Mouse (Mus musculus) stomach, postnatal 0 days (tissue): ENCODE results near the gene Col4a4.

Source experiments
- CTCF ChIP-seq: IDR thresholded peaks from 2 replicates; pipeline ENCODE4 v1.5.1; 2016; ENCODE audit warnings: antibody characterized with exemption, low read depth, mild to moderate bottlenecking, moderate library complexity
- EP300 ChIP-seq: optimal IDR thresholded peaks from 2 replicates; pipeline ENCODE3; 2016; ENCODE audit warnings: antibody characterized with exemption

DNA sequence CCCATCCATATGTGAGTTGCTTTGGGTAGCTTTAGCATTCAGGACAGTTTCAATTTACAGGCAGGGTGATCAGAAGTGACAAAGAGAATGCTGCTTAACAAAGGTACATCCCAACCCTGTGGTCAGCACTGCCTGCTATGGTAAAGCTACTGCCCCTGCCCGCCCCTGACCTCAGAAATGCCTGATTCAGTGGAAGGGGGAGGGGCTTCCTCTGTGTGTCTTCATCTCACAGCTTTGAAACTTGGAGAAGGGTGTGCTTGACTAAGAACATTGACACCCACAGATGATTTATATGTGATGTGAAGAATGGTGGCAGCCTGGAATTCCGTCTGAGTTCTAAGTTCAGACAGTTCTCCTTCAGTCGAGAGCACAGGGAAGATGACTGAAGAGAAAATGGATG, 48.8 kb downstream of the Col4a4 start:
- no peak for TF ChIP-seq CTCF
- TF ChIP-seq EP300 = no peak
